Mouse (Mus musculus) intestine, embryonic 16.5 days (tissue): ENCODE measurements around the gene Gsdmc3. TPM values are rescaled to one million over a fixed set of nuclear protein-coding genes. Genes with fewer than 3 reads are reported as not detected.
"Not testable (repeated sequence)": the region's sequence is repeated elsewhere in the genome, so short reads cannot be mapped to it uniquely, and the experiment has no call there.

Experiments used
- ATAC-seq: fragments of 200-750 bp; cut with Nextera tagmentation; 2 replicates; pipeline ENCODE4 v1.8.0; 2017; ENCODE audit warnings: moderate TSS enrichment, moderate library complexity
- H3K27ac ChIP-seq: fragments of 300-500 bp; sonication (generic); 2 replicates; pipeline ENCODE4 v1.5.1; 2014; ENCODE audit warnings: mild to moderate bottlenecking, low read length
- H3K27me3 ChIP-seq: fragments of 300-500 bp; sonication (generic); replicated peaks from 2 replicates; pipeline ENCODE4 v1.6.1; 2014; ENCODE audit warnings: low read length, control low read depth, mixed read lengths; ENCODE audit not compliant: control insufficient read depth, insufficient read depth
- H3K36me3 ChIP-seq: fragments of 300-500 bp; sonication (generic); 2 replicates; pipeline ENCODE4 v1.6.1; 2014; ENCODE audit warnings: low read length, control low read depth; ENCODE audit not compliant: control insufficient read depth, insufficient read depth
- H3K4me1 ChIP-seq: fragments of 300-500 bp; sonication (generic); 2 replicates; pipeline ENCODE4 v1.6.1; 2014; ENCODE audit warnings: low read length, control low read depth, mixed read lengths; ENCODE audit not compliant: control insufficient read depth, insufficient read depth
- H3K4me2 ChIP-seq: fragments of 300-500 bp; sonication (generic); 2 replicates; pipeline ENCODE4 v1.6.1; 2014; ENCODE audit warnings: low read depth, low read length, control low read depth
- H3K4me3 ChIP-seq: fragments of 300-500 bp; sonication (generic); 2 replicates; pipeline ENCODE4 v1.5.1; 2014; ENCODE audit warnings: mild to moderate bottlenecking, low read length
- H3K9ac ChIP-seq: fragments of 300-500 bp; sonication (generic); 2 replicates; pipeline ENCODE4 v1.6.1; 2014; ENCODE audit warnings: low read depth, low read length
- H3K9me3 ChIP-seq: fragments of 300-500 bp; sonication (generic); 2 replicates; pipeline ENCODE4 v1.6.1; 2016; ENCODE audit warnings: low read length, control low read depth; ENCODE audit not compliant: control insufficient read depth
- WGBS: fragments of 180-500 bp; shearing (Covaris S2); extraction: QIAGEN DNeasy Blood & Tissue Kit; methylation state at CpG from one replicate; pipeline ENCODE4 v1.1.7; 2014; 5-methylcytosine and 5-hydroxymethylcytosine counted together
- polyA plus RNA-seq: library from polyadenylated mRNA; unstranded; fragments of >200 nt; fragmentation: Nextera tagmentation; extraction: Ambion mirVana; gene quantifications from 2 replicates; pipeline ENCODE4 v1.2.1, GENCODE M21; 2015

The Gsdmc3 gene
- polyA plus RNA-seq = 0.12 and 0.17 TPM in 2 replicates

DNA sequence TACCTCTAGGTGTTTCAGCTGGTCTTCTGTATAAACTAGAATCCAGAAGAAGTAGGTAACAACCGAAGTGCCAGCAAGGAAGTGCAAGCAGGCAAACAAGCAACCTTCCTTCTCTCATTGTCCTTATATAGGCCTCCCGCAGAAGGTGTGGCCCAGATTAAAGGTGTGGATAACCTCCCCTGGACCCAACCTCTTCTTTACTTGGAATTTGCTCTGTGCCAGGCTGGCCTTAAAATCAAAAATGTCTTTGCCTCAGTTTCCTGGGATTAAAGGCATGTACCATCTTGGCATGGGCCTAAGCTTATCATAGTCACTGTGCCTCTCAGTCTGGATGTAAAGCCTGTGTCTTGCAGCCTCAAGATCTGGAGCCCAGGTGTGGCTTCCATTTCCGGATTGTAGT, at the start of gene Gsdmc3:
TSS of gene Gsdmc3 (minus strand) at position 101 of the 400 bp plus-strand sequence.
- not testable (repeated sequence) for H3K4me1 ChIP-seq, ATAC-seq, H3K9ac ChIP-seq, H3K27me3 ChIP-seq, H3K4me2 ChIP-seq, H3K9me3 ChIP-seq, H3K4me3 ChIP-seq, H3K27ac ChIP-seq, H3K36me3 ChIP-seq
- 86% methylated on average over 1 of the region's 3 CpGs for WGBS

DNA sequence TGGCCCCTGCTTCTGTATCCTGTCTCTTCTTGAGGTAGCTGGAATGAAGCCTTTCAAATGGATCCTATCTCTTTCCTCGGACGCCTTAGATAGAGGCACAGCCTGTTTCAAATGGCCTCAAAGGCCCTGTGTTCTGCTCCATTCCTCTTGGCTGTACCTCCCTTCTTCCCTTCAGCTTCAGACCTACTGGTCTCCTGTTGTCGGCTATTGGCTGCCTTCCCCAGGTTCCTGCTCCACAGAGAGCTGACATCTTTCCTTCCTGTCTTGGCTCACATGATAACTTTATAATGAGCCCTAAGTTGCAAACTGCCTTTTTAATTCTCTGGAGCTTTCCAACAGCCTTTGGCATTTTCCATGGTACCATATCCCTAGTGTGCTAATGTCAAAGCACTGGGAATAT, 47.8 kb upstream of the Gsdmc3 start:
- no peak for ATAC-seq
- WGBS = 83% methylated on average over 3 of the region's 3 CpGs
- Histone ChIP-seq H3K27me3 (no peaks in the 10 kb centered on the region), H3K9ac (no peak overlapping the region), H3K4me3 (no peak overlapping the region), H3K27ac (no peak overlapping the region), H3K4me2 (no peak overlapping the region), H3K36me3 (peaks cover 9% of the 10 kb centered on the region; the same call in 1 of the 2 replicates), H3K9me3 (no peaks in the 10 kb centered on the region), H3K4me1 (no peaks in the 10 kb centered on the region)

DNA sequence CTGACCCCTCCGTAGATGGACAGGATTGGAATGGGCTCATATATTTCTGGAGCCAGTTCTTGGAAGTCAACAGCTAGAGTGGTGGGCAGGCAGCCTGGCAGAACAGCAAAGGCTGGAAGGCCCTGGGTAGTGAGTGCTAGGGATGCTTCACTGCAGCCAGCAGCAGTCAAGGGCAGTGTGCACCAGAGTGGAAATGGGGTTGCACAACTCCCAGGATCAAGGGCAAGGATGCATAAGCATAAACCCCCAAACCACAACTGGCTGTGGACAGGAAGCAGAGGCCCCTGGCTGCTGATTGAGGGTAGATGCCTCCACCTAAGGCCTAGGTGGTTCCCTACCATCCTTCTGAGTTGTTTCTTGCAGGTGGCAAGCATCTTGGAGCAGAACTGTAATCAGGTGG, 46.1 kb upstream of the Gsdmc3 start:
- no peak overlapping the region for H3K4me2 ChIP-seq
- H3K4me1 ChIP-seq = no peaks in the 10 kb centered on the region
- 92% methylated on average over 1 of the region's 1 CpGs for WGBS
- no peaks in the 10 kb centered on the region for H3K27me3 ChIP-seq
- no peak overlapping the region for H3K9ac ChIP-seq
- ATAC-seq = no peak
- no peak overlapping the region for H3K4me3 ChIP-seq
- no peak overlapping the region for H3K27ac ChIP-seq
- H3K36me3 ChIP-seq = 0 out of 2 replicates have a peak, but pooled peaks cover 3% of the 10 kb centered on the region
- H3K9me3 ChIP-seq = no peaks in the 10 kb centered on the region

DNA sequence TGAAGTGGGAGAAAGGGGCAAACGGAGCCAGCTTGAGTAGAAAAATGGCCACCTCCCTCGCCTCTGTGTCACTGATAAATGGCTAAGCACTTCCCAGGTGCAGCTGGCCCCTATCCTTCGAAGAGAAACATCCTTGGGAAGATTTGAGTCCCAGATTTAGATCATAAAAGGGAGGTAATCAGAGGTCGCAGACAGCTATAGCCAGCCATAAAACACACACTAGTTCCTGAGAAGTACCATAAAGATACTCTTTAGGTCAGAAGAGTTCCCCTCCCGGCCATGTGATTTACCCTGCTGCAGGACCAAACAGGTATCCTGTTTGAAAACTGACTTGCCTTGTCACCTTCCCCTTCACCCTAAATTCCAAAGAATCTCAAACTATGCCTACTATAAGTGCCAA, 43.3 kb upstream of the Gsdmc3 start:
- not testable (repeated sequence) for H3K27me3 ChIP-seq, H3K4me3 ChIP-seq, H3K27ac ChIP-seq, H3K4me1 ChIP-seq, H3K4me2 ChIP-seq, H3K9ac ChIP-seq, H3K9me3 ChIP-seq, H3K36me3 ChIP-seq
- ATAC-seq = peak; percentile 62
- WGBS = 8% methylated on average over 2 of the region's 5 CpGs

DNA sequence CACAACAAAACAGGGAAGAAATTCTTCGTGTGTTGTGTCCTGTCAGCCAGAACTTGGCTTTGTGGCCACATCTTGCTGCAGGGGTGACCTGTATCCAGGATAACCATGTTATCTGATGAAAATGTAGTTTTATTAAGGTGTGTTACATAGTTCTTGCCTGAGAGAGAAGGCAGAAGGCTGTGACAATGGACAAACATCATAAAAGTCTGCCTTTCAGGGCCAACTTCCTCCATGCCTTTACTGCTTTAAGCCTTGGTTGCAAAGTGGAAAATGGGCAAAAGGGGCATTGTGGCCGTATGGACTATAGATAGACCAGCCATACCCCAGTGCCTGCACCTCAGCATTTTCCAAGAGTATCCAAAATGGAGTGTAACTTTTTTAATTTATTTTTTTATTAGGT, 41.4 kb upstream of the Gsdmc3 start:
- not testable (repeated sequence) for H3K4me2 ChIP-seq, H3K4me3 ChIP-seq, H3K36me3 ChIP-seq, H3K4me1 ChIP-seq, H3K9me3 ChIP-seq, H3K27me3 ChIP-seq, H3K9ac ChIP-seq, H3K27ac ChIP-seq
- whole genome bisulfite sequencing = 44% methylated on average over 1 of the region's 2 CpGs
- peak; percentile 69 for ATAC-seq

DNA sequence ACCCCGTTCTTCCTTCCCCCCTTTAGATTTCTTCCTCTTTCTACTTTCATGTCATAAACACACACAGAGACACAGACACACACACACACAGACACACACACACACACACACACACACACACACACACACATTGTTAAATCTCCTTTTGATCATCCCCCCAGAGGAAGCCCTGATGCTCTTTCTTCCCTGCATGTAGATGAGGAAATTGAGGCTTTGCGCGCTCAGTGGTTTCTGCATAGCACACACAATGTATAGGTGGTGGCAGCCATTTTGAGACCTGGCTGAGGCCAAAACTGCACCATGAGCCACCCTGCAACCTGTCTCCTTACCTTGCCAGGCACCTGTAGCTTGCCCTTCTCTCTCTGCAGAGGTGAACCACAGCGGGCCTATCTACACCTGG, 38.2 kb upstream of the Gsdmc3 start:
- not testable (repeated sequence) for ATAC-seq, H3K4me3 ChIP-seq, H3K27ac ChIP-seq, H3K4me2 ChIP-seq, H3K27me3 ChIP-seq, H3K9ac ChIP-seq, H3K36me3 ChIP-seq, H3K9me3 ChIP-seq, H3K4me1 ChIP-seq
- 81% methylated on average over 4 of the region's 4 CpGs for WGBS

DNA sequence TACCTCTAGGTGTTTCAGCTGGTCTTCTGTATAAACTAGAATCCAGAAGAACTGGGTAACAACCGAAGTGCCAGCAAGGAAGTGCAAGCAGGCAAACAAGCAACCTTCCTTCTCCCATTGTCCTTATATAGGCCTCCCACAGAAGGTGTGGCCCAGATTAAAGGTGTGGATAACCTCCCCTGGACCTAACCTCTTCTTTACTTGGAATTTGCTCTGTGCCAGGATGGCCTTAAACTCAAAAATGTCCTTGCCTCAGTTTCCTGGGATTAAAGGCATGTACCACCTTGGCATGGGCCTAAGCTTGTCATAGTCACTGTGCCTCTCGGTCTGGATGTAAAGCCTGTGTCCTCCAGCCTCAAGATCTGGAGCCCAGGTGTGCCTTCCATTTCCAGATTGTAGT, 33.8 kb upstream of the Gsdmc3 start, which contains the start of gene Gsdmc4:
TSS of gene Gsdmc4 (minus strand) at position 101 of the 400 bp plus-strand sequence.
- not testable (repeated sequence) for H3K9ac ChIP-seq, H3K36me3 ChIP-seq, H3K27ac ChIP-seq, H3K27me3 ChIP-seq, H3K4me1 ChIP-seq, H3K9me3 ChIP-seq, H3K4me2 ChIP-seq, H3K4me3 ChIP-seq, ATAC-seq
- 81% methylated on average over 2 of the region's 2 CpGs for WGBS

DNA sequence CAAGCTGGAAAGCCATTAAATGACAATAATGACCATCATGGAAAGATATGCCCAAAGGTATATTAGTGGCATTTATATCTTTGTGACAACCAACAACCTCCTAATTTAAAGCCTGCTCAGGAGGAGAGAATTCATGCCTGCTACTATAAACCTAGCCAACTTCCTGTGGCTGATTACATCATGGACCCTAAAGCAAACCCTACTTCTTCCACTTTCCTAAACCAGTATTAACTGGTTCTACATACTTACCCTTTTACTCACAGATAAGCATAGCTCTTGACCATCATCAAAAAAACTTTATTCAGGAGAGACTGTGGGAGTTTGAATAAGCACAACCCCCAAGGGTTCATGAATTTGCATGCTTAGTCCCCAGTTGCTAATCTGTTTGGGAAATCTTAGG, 31.5 kb upstream of the Gsdmc3 start:
- not testable (repeated sequence) for H3K4me2 ChIP-seq, H3K9ac ChIP-seq, H3K4me1 ChIP-seq, ATAC-seq, H3K4me3 ChIP-seq, H3K36me3 ChIP-seq, H3K27ac ChIP-seq, H3K27me3 ChIP-seq, H3K9me3 ChIP-seq

DNA sequence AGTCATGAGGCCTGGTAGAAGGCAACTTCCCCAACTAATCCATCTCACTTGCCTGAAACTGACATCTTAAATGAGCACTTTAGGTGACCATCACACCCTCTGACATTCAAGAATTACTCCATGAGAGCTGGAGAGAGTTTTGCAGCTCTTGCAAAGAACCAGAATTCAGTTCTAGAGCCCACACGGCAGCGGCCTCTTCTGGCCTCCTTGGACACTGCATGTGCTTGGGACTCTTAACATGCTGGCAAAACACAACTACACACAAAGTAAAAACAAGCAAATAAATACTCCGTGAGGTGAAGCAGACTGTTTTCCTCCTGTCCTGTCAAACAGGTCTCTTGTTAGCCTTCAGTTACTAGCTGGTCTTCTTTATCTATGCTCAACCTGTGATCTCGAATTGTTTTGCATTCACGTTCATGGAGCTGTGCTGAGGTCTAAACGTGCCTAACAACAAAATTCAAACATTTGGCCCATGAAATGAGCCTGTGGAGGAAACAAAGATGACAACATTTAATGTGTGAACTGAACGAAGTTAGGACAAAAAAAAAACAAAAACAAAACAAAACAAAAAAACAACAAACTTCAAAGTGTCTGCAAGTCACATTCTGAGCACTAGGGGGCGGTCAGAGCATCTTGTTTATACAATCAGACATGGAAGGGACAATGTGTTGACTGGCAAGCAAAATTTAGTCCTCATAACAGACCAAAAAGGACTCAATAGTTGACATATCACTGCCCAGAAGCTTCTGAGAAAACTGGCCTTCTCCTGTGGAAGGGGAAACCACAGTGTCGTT, 17.4 kb upstream of the Gsdmc3 start:
- WGBS = 33% methylated on average over 9 of the region's 9 CpGs
- not testable (repeated sequence) for H3K9ac ChIP-seq, H3K4me1 ChIP-seq, H3K4me3 ChIP-seq, H3K9me3 ChIP-seq, H3K27me3 ChIP-seq, ATAC-seq, H3K36me3 ChIP-seq, H3K4me2 ChIP-seq, H3K27ac ChIP-seq

DNA sequence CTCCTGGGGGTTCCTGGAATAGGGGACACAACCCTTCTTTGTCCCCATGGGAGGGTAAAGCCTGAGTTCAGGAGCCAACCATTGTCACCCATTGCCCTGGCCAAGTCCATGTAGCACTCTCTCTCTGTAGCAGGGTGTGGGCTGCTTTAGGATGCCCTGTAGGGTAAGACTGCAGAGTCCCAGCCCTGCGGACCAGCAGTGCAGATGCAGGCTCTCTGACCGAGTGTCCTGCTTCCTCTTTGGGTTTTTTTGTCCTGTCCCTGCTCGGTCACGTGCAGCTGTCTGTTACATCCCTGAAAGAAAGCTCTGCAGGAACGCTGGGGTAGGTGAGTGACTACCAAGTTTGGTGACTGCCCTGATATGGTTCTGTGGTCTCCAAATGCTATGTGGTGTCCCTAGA, 10.1 kb upstream of the Gsdmc3 start:
- H3K4me1 ChIP-seq, H3K27me3 ChIP-seq, H3K36me3 ChIP-seq, H3K27ac ChIP-seq, H3K9me3 ChIP-seq, ATAC-seq, H3K9ac ChIP-seq, H3K4me3 ChIP-seq, H3K4me2 ChIP-seq: not testable (repeated sequence)
- 77% methylated on average over 3 of the region's 5 CpGs for WGBS
